Mouse (Mus musculus): Measurements from ENCODE around the gene Brd4.

GRCm38 (mm10) chr17:32253261-32253660, 31.3 kb downstream of the Brd4 start:
- no peak for TF ChIP-seq CTCF (IDR thresholded peaks at IDR 0.05; ENCODE audit: low read depth)
- no peak for TF ChIP-seq EP300 (IDR thresholded peaks at IDR 0.05; ENCODE audit: low read depth)
